Mouse (Mus musculus): Measurements from ENCODE around the gene Tnp1.

- TF ChIP-seq POLR2A (IDR thresholded peaks at IDR 0.05; ENCODE audit: insufficient read depth, low read length): no peak
- TF ChIP-seq CTCF (IDR thresholded peaks at IDR 0.05; ENCODE audit: low read depth, low read length): no peak
- TF ChIP-seq EP300 (IDR thresholded peaks at IDR 0.05; ENCODE audit: insufficient read depth, low read depth, low read length): no peak
Measured at GRCm38 (mm10) chr1:72986715-72987114, 29.0 kb downstream of the Tnp1 start.
